Mouse (Mus musculus) cerebellum, postnatal 10 days (tissue): ENCODE measurements at regions not wholly inside any gene's neighbourhood (a gene's known extent, or its start where the extent isn't known, plus 50 kb on each side); places are given as distances from the start of the nearest gene placed in this dataset.
A peak's percentile ranks its signal among the peaks of the same experiment; 100 is the strongest.

Source experiments
- DNase-seq, 2 experiments: peaks; one replicate each; pipeline ENCODE4 v3.0.0; 2021; ENCODE audit warnings: mixed read lengths in 2 of 2

- no peak for DNase-seq
Measured at GRCm38 (mm10) chr13:43724161-43724560, 60.4 kb upstream of the Cd83 start.

GRCm38 (mm10) chr13:43725698-43726097, 58.9 kb upstream of the Cd83 start:
- DNase-seq = peak; percentile 90 to 94

GRCm38 (mm10) chr13:43726895-43727341, 57.7 kb upstream of the Cd83 start:
- DNase-seq = peak; percentile 83 to 88

GRCm38 (mm10) chr13:43729617-43730016, 55.0 kb upstream of the Cd83 start:
- DNase-seq = no peak

GRCm38 (mm10) chr13:43733061-43733460, 51.5 kb upstream of the Cd83 start:
- peak; percentile 76 to 84 for DNase-seq

GRCm38 (mm10) chr13:43734641-43735040, 49.9 kb upstream of the Cd83 start:
- peak; percentile 98 for DNase-seq
